Mouse (Mus musculus): ENCODE measurements at regions not wholly inside any gene's neighbourhood (a gene's known extent, or its start where the extent isn't known, plus 50 kb on each side); places are given as distances from the start of the nearest gene placed in this dataset.

DNA sequence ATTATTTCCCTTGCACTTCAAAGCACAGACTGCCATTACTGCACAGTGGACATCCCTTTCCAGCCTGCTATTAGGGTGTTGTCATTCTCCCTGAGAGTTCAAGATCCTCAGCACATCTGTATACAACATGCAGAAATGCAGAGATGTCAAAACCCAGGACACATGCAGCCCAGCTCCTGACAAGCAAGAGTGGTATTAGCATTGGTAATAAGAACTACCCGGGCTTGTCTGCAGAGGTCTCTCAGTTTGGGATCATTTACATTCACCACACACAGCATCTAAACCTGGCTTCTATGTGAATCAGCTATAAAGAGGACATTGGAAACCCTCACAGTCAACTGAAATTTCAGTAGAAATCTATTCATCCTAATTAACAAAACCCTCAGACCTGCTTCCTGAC is 270.1 kb upstream of the Nectin3 start:
- Histone ChIP-seq H3K36me3 (ENCODE audit: insufficient read depth, low read length) (no peaks in the 10 kb centered on the region), H3K27me3 (ENCODE audit: insufficient read depth, low read length) (no peaks in the 10 kb centered on the region), H3K9me3 (replicated peaks; ENCODE audit: low read length) (no peaks in the 10 kb centered on the region), H3K4me2 (ENCODE audit: low read length) (no peak overlapping the region), H3K27ac (no peak overlapping the region), H3K4me1 (replicated peaks; ENCODE audit: insufficient read depth, low read length) (no peaks in the 10 kb centered on the region), H3K4me3 (replicated peaks; ENCODE audit: low read depth, low read length) (no peak overlapping the region), H3K9ac (ENCODE audit: low read depth, low read length) (no peak overlapping the region)
- TF ChIP-seq CTCF (IDR thresholded peaks at IDR 0.05; ENCODE audit: low read depth): no peak
- DNase-seq (ENCODE audit: low spot score): peak; percentile 33
- ATAC-seq (replicated peaks; ENCODE audit: low FRiP score, low read depth): no peak
- WGBS: 38% methylated on average over 1 of the region's 1 CpGs

DNA sequence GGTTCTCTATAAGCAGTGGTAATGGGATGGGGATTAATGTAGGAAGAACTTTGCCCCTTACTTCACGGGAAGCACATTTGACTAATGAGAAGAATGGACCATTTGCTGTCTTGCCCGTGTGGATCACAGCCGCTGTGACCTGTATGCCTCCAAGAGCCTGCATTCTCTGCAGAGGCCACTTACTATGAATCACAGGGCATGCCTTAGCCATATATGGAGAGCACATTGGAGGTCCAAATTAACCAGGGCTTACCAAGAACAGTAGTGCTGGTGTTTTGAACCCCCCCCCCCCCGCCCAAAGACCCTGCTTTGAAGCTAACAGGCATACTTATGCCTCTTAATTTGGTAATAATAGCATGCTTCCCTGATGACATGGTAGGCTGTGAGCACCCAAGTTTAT is 236.8 kb upstream of the Nectin3 start:
- Histone ChIP-seq H3K9ac (ENCODE audit: low read depth, low read length) (no peak overlapping the region), H3K36me3 (ENCODE audit: insufficient read depth, low read length) (no peaks in the 10 kb centered on the region), H3K4me1 (replicated peaks; ENCODE audit: insufficient read depth, low read length) (no peaks in the 10 kb centered on the region), H3K4me2 (ENCODE audit: low read length) (no peak overlapping the region), H3K27ac (no peak overlapping the region), H3K9me3 (replicated peaks; ENCODE audit: low read length) (no peaks in the 10 kb centered on the region), H3K27me3 (ENCODE audit: insufficient read depth, low read length) (no peaks in the 10 kb centered on the region), H3K4me3 (replicated peaks; ENCODE audit: low read depth, low read length) (no peak overlapping the region)
- ATAC-seq (replicated peaks; ENCODE audit: low FRiP score, low read depth) (no peak), DNase-seq (ENCODE audit: low spot score) (no peak)
- 66% methylated on average over 4 of the region's 4 CpGs for WGBS
- no peak for TF ChIP-seq CTCF (IDR thresholded peaks at IDR 0.05; ENCODE audit: low read depth)

DNA sequence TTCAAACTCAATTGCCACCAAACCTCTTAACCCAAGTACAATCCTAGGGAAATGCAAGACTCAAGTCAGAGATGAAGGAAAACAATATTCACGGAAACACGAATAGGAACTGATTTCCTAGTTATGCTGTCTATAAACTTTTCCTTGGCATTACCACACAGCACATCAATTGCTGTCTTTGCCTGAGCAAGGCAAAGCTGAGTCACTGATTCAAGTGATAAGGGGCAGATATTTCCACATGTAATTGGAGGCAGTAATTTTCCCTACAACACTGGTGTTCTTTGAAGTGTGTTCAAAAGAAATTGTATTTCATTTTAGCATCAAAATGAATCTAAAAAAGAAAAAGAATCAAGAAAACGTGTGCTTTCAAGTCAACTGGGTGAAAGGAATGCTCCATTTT is 230.1 kb upstream of the Nectin3 start:
- Histone ChIP-seq H3K9ac (ENCODE audit: low read depth, low read length) (no peak overlapping the region), H3K9me3 (replicated peaks; ENCODE audit: low read length) (no peaks in the 10 kb centered on the region), H3K4me2 (ENCODE audit: low read length) (no peak overlapping the region), H3K4me1 (replicated peaks; ENCODE audit: insufficient read depth, low read length) (no peaks in the 10 kb centered on the region), H3K36me3 (ENCODE audit: insufficient read depth, low read length) (no peaks in the 10 kb centered on the region), H3K27ac (no peak overlapping the region), H3K4me3 (replicated peaks; ENCODE audit: low read depth, low read length) (no peak overlapping the region), H3K27me3 (ENCODE audit: insufficient read depth, low read length) (no peaks in the 10 kb centered on the region)
- DNase-seq (ENCODE audit: low spot score): no peak
- no peak for ATAC-seq (replicated peaks; ENCODE audit: low FRiP score, low read depth)
- 70% methylated on average over 3 of the region's 3 CpGs for WGBS
- TF ChIP-seq CTCF (IDR thresholded peaks at IDR 0.05; ENCODE audit: low read depth): no peak

DNA sequence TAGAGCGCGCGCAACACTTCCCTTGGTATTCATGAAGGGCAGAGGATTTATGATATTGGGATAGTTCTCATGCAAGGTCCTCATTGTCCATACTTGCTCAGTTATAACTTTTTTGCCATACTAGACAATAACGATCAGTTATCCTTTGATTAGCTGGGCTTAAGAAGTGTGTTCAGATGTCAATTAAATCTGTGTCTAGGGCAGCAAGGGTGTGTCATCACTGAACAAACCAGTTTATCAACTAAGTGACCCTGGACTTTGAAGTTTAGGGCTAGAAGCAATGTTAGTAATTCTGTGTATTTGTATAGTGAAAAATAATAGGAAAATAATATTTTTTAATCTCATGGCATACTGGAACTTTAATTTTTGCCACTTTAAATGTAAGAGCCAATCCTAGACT is 225.3 kb upstream of the Nectin3 start:
- no peak overlapping the region for H3K4me3 ChIP-seq (replicated peaks; ENCODE audit: low read depth, low read length)
- 91% methylated on average over 4 of the region's 4 CpGs for WGBS
- H3K27me3 ChIP-seq (ENCODE audit: insufficient read depth, low read length): no peaks in the 10 kb centered on the region
- DNase-seq (ENCODE audit: low spot score): no peak
- no peak for TF ChIP-seq CTCF (IDR thresholded peaks at IDR 0.05; ENCODE audit: low read depth)
- no peak overlapping the region for H3K9ac ChIP-seq (ENCODE audit: low read depth, low read length)
- H3K9me3 ChIP-seq (replicated peaks; ENCODE audit: low read length): no peaks in the 10 kb centered on the region
- ATAC-seq (replicated peaks; ENCODE audit: low FRiP score, low read depth): no peak
- no peaks in the 10 kb centered on the region for H3K36me3 ChIP-seq (ENCODE audit: insufficient read depth, low read length)
- H3K4me2 ChIP-seq (ENCODE audit: low read length): no peak overlapping the region
- no peaks in the 10 kb centered on the region for H3K4me1 ChIP-seq (replicated peaks; ENCODE audit: insufficient read depth, low read length)
- no peak overlapping the region for H3K27ac ChIP-seq

DNA sequence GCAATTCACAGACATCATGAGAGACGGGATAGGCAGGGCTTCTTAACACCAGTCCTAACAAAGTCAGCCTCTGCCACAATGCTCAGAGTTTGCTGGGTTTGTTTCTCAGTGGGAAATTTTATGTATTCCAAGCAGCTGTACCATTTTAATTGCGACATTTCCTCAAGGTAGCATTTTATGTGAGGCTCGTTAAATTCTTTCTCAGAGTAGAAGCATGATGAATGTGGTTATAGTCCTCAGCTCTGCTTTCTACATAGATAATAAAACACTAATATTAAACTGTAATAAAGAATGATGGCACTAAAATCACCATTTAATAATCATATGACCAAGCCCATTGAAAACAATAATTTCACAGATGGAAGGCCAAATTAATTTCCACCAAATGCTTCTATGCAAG is 181.5 kb upstream of the Nectin3 start:
- no peak for ATAC-seq (replicated peaks; ENCODE audit: low FRiP score, low read depth)
- no peak for TF ChIP-seq CTCF (IDR thresholded peaks at IDR 0.05; ENCODE audit: low read depth)
- Histone ChIP-seq H3K9me3 (replicated peaks; ENCODE audit: low read length) (no peaks in the 10 kb centered on the region), H3K27ac (no peak overlapping the region), H3K27me3 (ENCODE audit: insufficient read depth, low read length) (no peaks in the 10 kb centered on the region), H3K4me2 (ENCODE audit: low read length) (no peak overlapping the region), H3K4me3 (replicated peaks; ENCODE audit: low read depth, low read length) (no peak overlapping the region), H3K36me3 (ENCODE audit: insufficient read depth, low read length) (no peaks in the 10 kb centered on the region), H3K9ac (ENCODE audit: low read depth, low read length) (no peak overlapping the region), H3K4me1 (replicated peaks; ENCODE audit: insufficient read depth, low read length) (no peaks in the 10 kb centered on the region)
- DNase-seq (ENCODE audit: low spot score): peak; percentile 9
- 52% methylated on average over 3 of the region's 3 CpGs for WGBS

DNA sequence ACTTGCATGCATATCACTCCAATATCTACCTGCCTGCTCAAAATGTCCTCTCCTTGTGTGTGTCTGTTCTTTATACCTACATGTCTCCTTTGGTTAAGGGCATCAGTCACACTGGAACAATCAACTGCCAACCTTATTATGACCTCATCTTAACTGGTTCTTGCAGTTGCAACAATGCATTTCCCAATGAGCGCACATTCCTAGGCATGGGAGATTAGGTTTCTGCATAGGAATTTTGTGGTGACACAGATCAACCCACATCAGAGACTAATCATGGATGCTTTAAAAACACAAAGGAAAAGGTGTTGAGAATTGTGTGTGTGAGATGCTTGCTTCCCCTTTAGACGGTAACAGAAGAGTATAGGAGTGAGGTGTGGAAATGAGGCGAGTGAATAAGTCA is 171.3 kb upstream of the Nectin3 start:
- H3K36me3 ChIP-seq (ENCODE audit: insufficient read depth, low read length): no peaks in the 10 kb centered on the region
- no peaks in the 10 kb centered on the region for H3K4me1 ChIP-seq (replicated peaks; ENCODE audit: insufficient read depth, low read length)
- H3K9ac ChIP-seq (ENCODE audit: low read depth, low read length): no peak overlapping the region
- no peak overlapping the region for H3K4me2 ChIP-seq (ENCODE audit: low read length)
- ATAC-seq (replicated peaks; ENCODE audit: low FRiP score, low read depth) (no peak), DNase-seq (ENCODE audit: low spot score) (no peak)
- no peaks in the 10 kb centered on the region for H3K27me3 ChIP-seq (ENCODE audit: insufficient read depth, low read length)
- H3K4me3 ChIP-seq (replicated peaks; ENCODE audit: low read depth, low read length): no peak overlapping the region
- no peak for TF ChIP-seq CTCF (IDR thresholded peaks at IDR 0.05; ENCODE audit: low read depth)
- 79% methylated on average over 3 of the region's 3 CpGs for WGBS
- no peak overlapping the region for H3K27ac ChIP-seq
- H3K9me3 ChIP-seq (replicated peaks; ENCODE audit: low read length): no peaks in the 10 kb centered on the region

DNA sequence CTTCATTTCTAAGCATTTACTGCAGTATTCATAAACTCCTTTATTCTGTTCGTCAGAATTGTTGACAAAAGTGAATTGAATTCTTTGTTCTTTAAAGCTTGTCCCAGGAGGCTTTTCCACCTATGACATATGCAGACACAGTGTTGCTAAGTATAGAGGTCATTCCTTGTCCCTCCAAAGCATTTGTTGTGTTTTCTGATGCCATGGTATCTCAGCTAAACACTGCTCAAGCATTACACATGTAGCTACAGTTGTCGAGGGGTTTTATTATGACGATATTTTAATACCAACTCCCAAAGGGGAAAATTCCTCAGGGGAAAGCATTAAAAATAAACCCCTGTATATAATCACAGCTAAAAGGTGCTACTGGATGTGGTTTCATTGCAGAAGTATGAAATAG is 167.2 kb upstream of the Nectin3 start:
- DNase-seq (ENCODE audit: low spot score) (no peak), ATAC-seq (replicated peaks; ENCODE audit: low FRiP score, low read depth) (no peak)
- WGBS: 64% methylated on average over 3 of the region's 3 CpGs
- TF ChIP-seq CTCF (IDR thresholded peaks at IDR 0.05; ENCODE audit: low read depth): no peak
- no peak overlapping the region for H3K27ac ChIP-seq
- H3K4me1 ChIP-seq (replicated peaks; ENCODE audit: insufficient read depth, low read length): no peaks in the 10 kb centered on the region
- no peak overlapping the region for H3K9ac ChIP-seq (ENCODE audit: low read depth, low read length)
- H3K9me3 ChIP-seq (replicated peaks; ENCODE audit: low read length): no peaks in the 10 kb centered on the region
- H3K4me2 ChIP-seq (ENCODE audit: low read length): no peak overlapping the region
- H3K27me3 ChIP-seq (ENCODE audit: insufficient read depth, low read length): no peaks in the 10 kb centered on the region
- H3K36me3 ChIP-seq (ENCODE audit: insufficient read depth, low read length): no peaks in the 10 kb centered on the region
- no peak overlapping the region for H3K4me3 ChIP-seq (replicated peaks; ENCODE audit: low read depth, low read length)
